ENCODE assay signal across 8 mouse cellular contexts in the genomic region with DNA sequence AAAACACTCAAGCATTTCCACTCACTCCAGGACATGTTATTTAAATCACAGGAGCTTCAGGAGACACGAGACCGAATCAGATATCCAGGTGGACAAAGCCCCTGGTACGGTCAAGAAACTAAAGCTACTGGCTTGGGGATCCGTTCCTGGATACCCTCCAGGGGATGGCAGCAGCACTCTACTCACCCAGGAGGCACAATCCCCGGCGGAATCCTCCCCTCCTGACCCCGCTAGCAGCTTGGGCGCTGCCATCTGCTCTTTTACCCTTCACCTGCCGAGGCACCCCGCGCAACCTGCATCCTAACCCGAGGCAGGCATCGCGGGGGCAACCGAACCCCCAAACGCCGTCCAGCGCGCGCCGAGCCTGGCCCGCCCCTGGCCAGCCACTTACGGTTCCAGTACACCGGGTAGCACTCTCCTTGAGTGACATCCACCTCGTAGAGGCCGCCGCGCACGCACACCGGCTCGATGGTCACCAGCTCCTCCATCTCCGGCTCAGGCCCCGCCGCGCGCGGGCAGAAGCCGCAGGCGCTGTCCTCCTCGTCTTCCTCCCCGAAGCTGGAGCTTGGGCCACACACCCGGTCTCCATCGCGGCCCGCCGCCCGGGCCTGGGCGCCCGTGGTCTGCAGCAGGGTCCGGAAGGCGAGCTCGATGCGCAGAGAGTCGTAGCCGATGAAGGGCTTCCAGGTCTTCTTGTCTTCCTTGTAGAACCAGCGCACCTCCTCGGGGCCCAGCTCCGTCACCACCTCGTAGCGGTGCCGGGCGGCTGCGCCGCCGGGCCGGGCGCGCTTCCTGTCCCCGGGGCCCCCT. TPM values are rescaled to one million over a fixed set of nuclear protein-coding genes. Genes with fewer than 3 reads are reported as not detected.
A peak's percentile ranks its signal among the peaks of the same experiment; 100 is the strongest.
DNase-seq lines count a peak whose midpoint lies in the region; ATAC-seq and TF ChIP-seq lines count a peak whose summit lies in the region.

No protein-coding gene starts in this region.

- H3K9ac ChIP-seq in forebrain, embryonic 11.5 days (ENCODE audit: low read length) = peak overlapping the region; percentile 84
- peak overlapping the region; percentile 93 for H3K9ac ChIP-seq in heart, embryonic 16.5 days (ENCODE audit: low read length)
- H3K9ac ChIP-seq in liver, postnatal 0 days (replicated peaks) = peak overlapping the region; percentile 83
- peak overlapping the region; percentile 96 for H3K9ac ChIP-seq in neural tube, embryonic 15.5 days (replicated peaks)

- TF ChIP-seq POLR2A in brain, embryonic 14.5 days (IDR thresholded peaks at IDR 0.05; ENCODE audit: borderline replicate concordance, extremely low read depth, insufficient read depth, insufficient read length, poor library complexity, severe bottlenecking) = no peak

- DNase-seq in brain, embryonic 14.5 days (ENCODE audit: low read depth) = peak; percentile 70
- DNase-seq in forebrain, embryonic 11.5 days (ENCODE audit: low spot score) = peak; percentile 78
- DNase-seq in kidney, postnatal 25 days = peak; percentile 47 to 68
- peak; percentile 66 for DNase-seq in liver, postnatal 0 days
- DNase-seq in testis, postnatal 14 days (ENCODE audit: low spot score) = peak; percentile 55

- peak overlapping the region; percentile 82 for H3K27ac ChIP-seq in forebrain, embryonic 11.5 days (ENCODE audit: low read depth, low read length)
- H3K27ac ChIP-seq in heart, embryonic 16.5 days (ENCODE audit: low read length) = peak overlapping the region; percentile 92
- peak overlapping the region; percentile 94 for H3K27ac ChIP-seq in liver, postnatal 0 days (ENCODE audit: low read depth)
- H3K27ac ChIP-seq in neural tube, embryonic 15.5 days (replicated peaks) = peak overlapping the region; percentile 95

- ATAC-seq in CD4-positive, CD25-positive, alpha-beta regulatory T cell, adult 4 months = peak; percentile 35
- ATAC-seq in forebrain, embryonic 11.5 days (replicated peaks; ENCODE audit: low FRiP score) = peak; percentile 51
- peak; percentile 35 for ATAC-seq in heart, embryonic 16.5 days (replicated peaks; ENCODE audit: extremely low read depth, insufficient read depth, low FRiP score)
- peak; percentile 10 for ATAC-seq in liver, postnatal 0 days
- peak; percentile 63 for ATAC-seq in neural tube, embryonic 15.5 days (ENCODE audit: low FRiP score)

- no peaks in the 10 kb centered on the region for H3K9me3 ChIP-seq in forebrain, embryonic 11.5 days (ENCODE audit: control insufficient read depth, low read length)
- no peaks in the 10 kb centered on the region for H3K9me3 ChIP-seq in heart, embryonic 16.5 days (replicated peaks; ENCODE audit: control insufficient read depth, low read length)
- no peaks in the 10 kb centered on the region for H3K9me3 ChIP-seq in liver, postnatal 0 days (ENCODE audit: low read length)
- H3K9me3 ChIP-seq in neural tube, embryonic 15.5 days (replicated peaks) = no peaks in the 10 kb centered on the region

- H3K27me3 ChIP-seq in forebrain, embryonic 11.5 days (ENCODE audit: control insufficient read depth, insufficient read depth, low read length) = no peaks in the 10 kb centered on the region
- no peaks in the 10 kb centered on the region for H3K27me3 ChIP-seq in heart, embryonic 16.5 days (ENCODE audit: control insufficient read depth, insufficient read depth, low read length)
- no peaks in the 10 kb centered on the region for H3K27me3 ChIP-seq in liver, postnatal 0 days (ENCODE audit: insufficient read depth, low read length)
- H3K27me3 ChIP-seq in neural tube, embryonic 15.5 days (replicated peaks) = no peaks in the 10 kb centered on the region

- WGBS in forebrain, embryonic 11.5 days = under 1% methylated on average over 69 of the region's 69 CpGs
- under 1% methylated on average over 69 of the region's 69 CpGs for WGBS in heart, embryonic 16.5 days
- under 1% methylated on average over 55 of the region's 69 CpGs for WGBS in liver, postnatal 0 days (ENCODE audit: insufficient replicate concordance)
- under 1% methylated on average over 63 of the region's 69 CpGs for WGBS in neural tube, embryonic 15.5 days

- H3K4me1 ChIP-seq in forebrain, embryonic 11.5 days (replicated peaks; ENCODE audit: control insufficient read depth, insufficient read depth, low read length) = peaks cover 7% of the 10 kb centered on the region; the same call in 1 of the 2 replicates
- peaks cover 37% of the 10 kb centered on the region for H3K4me1 ChIP-seq in heart, embryonic 16.5 days (ENCODE audit: control insufficient read depth, insufficient read depth, low read length)
- peaks cover 40% of the 10 kb centered on the region for H3K4me1 ChIP-seq in liver, postnatal 0 days (ENCODE audit: insufficient read depth)
- H3K4me1 ChIP-seq in neural tube, embryonic 15.5 days = peaks cover 44% of the 10 kb centered on the region

- H3K4me2 ChIP-seq in forebrain, embryonic 11.5 days (ENCODE audit: low read depth, low read length, severe bottlenecking) = peak overlapping the region; percentile 66
- H3K4me2 ChIP-seq in heart, embryonic 16.5 days (ENCODE audit: low read depth, low read length) = peak overlapping the region; percentile 96
- H3K4me2 ChIP-seq in liver, postnatal 0 days (ENCODE audit: low read depth, low read length) = peak overlapping the region; percentile 84
- H3K4me2 ChIP-seq in neural tube, embryonic 15.5 days = peak overlapping the region; percentile 81

- no peak for TF ChIP-seq EP300 in liver, postnatal 0 days (IDR thresholded peaks at IDR 0.05; ENCODE audit: low read depth)

- H3K36me3 ChIP-seq in forebrain, embryonic 11.5 days (ENCODE audit: control insufficient read depth, insufficient read depth, low read length) = no peaks in the 10 kb centered on the region
- H3K36me3 ChIP-seq in heart, embryonic 16.5 days (ENCODE audit: control insufficient read depth, insufficient read depth) = no peaks in the 10 kb centered on the region
- H3K36me3 ChIP-seq in liver, postnatal 0 days (replicated peaks; ENCODE audit: insufficient read depth, low read length) = 0 out of 2 replicates have a peak, but pooled peaks cover 4% of the 10 kb centered on the region
- H3K36me3 ChIP-seq in neural tube, embryonic 15.5 days = no peaks in the 10 kb centered on the region

- TF ChIP-seq CTCF in brain, embryonic 14.5 days (IDR thresholded peaks at IDR 0.05; ENCODE audit: borderline replicate concordance, extremely low read depth, insufficient read depth, insufficient read length) = no peak
- TF ChIP-seq CTCF in liver, postnatal 0 days (IDR thresholded peaks at IDR 0.05; ENCODE audit: low read depth) = peak; percentile 28; the same call in 1 of the 2 replicates

- peak overlapping the region; percentile 81 for H3K4me3 ChIP-seq in forebrain, embryonic 11.5 days (ENCODE audit: low read depth, low read length)
- H3K4me3 ChIP-seq in heart, embryonic 16.5 days (ENCODE audit: low read length) = peak overlapping the region; percentile 96
- H3K4me3 ChIP-seq in liver, postnatal 0 days (ENCODE audit: low read depth, low read length) = peak overlapping the region; percentile 94
- peak overlapping the region; percentile 92 for H3K4me3 ChIP-seq in neural tube, embryonic 15.5 days (replicated peaks)

RNA-seq across cellular contexts. Expression of a gene that starts 0.9 kb away (rescaled TPM):
- 10 to 100 TPM in 1 of 2 experiments, 1 to 10 TPM in 1; 8.5 to 16.3 TPM for polyA plus RNA-seq in CD4-positive, CD25-positive, alpha-beta regulatory T cell, adult 4 months (2017; shearing (Covaris generic))
- polyA plus RNA-seq in brain, embryonic 14.5 days (2012; rRNA removed) = 38.7 and 47.3 TPM in 2 replicates
- 12.7 and 13.1 TPM in 2 replicates for polyA plus RNA-seq in forebrain, embryonic 11.5 days (2014; fragmentation: Nextera tagmentation; extraction: Ambion mirVana)
- 8.1 and 9.3 TPM in 2 replicates for polyA plus RNA-seq in heart, embryonic 16.5 days (2015; fragmentation: Nextera tagmentation; extraction: Ambion mirVana)
- polyA plus RNA-seq in liver, postnatal 0 days (2015; fragmentation: Nextera tagmentation; extraction: Ambion mirVana) = 3.2 and 3.7 TPM in 2 replicates
- 20.0 and 20.1 TPM in 2 replicates for polyA plus RNA-seq in neural tube, embryonic 15.5 days (2015; fragmentation: Nextera tagmentation; extraction: Ambion mirVana)

Comparison
In these comparisons a context has a peak if more than half of its experiments do, and no peak if none do; other contexts are left out.
1. Peak in every context shown above with its lines: DNase-seq, ATAC-seq, H3K4me3 ChIP-seq and H3K27ac ChIP-seq.
2. ATAC-seq: peak in every context shown above with its lines; median percentile 63 in neural tube, embryonic 15.5 days; 51 in forebrain, embryonic 11.5 days; 35 in CD4-positive, CD25-positive, alpha-beta regulatory T cell, adult 4 months; 35 in heart, embryonic 16.5 days; 10 in liver, postnatal 0 days.